Mouse (Mus musculus) limb, embryonic 12.5 days (tissue): Measurements from ENCODE around the gene Prg3. TPM values are rescaled to one million over a fixed set of nuclear protein-coding genes. Genes with fewer than 3 reads are reported as not detected.

ENCODE experiments used
- polyA plus RNA-seq: library from polyadenylated mRNA; unstranded; fragments of >200 nt; fragmentation: Nextera tagmentation; extraction: Ambion mirVana; gene quantifications from 2 replicates; pipeline ENCODE4 v1.2.1, GENCODE M21; 2016

The Prg3 gene
- polyA plus RNA-seq, 1 experiment from 2014 or later: not detected

Other genes with a start within 250 kb of the Prg3 start
- 10.4 and 14.8 TPM in 2 replicates for gene Gm19426, start 244.6 kb upstream of the Prg3 start, polyA plus RNA-seq
- 11.5 and 14.3 TPM in 2 replicates for gene Serping1, start 212.8 kb upstream of the Prg3 start, polyA plus RNA-seq
- 23.2 and 29.0 TPM in 2 replicates for gene Ube2l6, start 189.4 kb upstream of the Prg3 start, polyA plus RNA-seq
- gene Smtnl1, start 165.6 kb upstream of the Prg3 start, polyA plus RNA-seq: 0.19 and 0.49 TPM in 2 replicates
- 38.8 and 43.3 TPM in 2 replicates for gene Timm10, start 161.2 kb upstream of the Prg3 start, polyA plus RNA-seq
- 21.1 and 23.8 TPM in 2 replicates for gene Slc43a1, start 149.4 kb upstream of the Prg3 start, polyA plus RNA-seq
- gene Rtn4rl2, start 101.5 kb upstream of the Prg3 start, polyA plus RNA-seq: 0.84 and 0.95 TPM in 2 replicates
- gene Slc43a3, start 51.6 kb upstream of the Prg3 start, polyA plus RNA-seq: 30.0 and 33.9 TPM in 2 replicates
- gene Prg2, start 7.8 kb upstream of the Prg3 start, polyA plus RNA-seq: 0.51 TPM in 1 of 2 replicates, not detected in the other
- 330 and 336 TPM in 2 replicates for gene Ssrp1, start 49.0 kb downstream of the Prg3 start, polyA plus RNA-seq
- gene P2rx3, start 49.2 kb downstream of the Prg3 start, polyA plus RNA-seq: 1.4 and 2.2 TPM in 2 replicates
- gene Tnks1bp1, start 59.8 kb downstream of the Prg3 start, polyA plus RNA-seq: 30.7 and 36.2 TPM in 2 replicates
- 39.0 and 39.1 TPM in 2 replicates for gene Aplnr, start 148.0 kb downstream of the Prg3 start, polyA plus RNA-seq
- gene Lrrc55, start 209.0 kb downstream of the Prg3 start, polyA plus RNA-seq: 0.45 and 0.46 TPM in 2 replicates